Mouse (Mus musculus) heart, postnatal 0 days (tissue): ENCODE data around the gene Pmfbp1.

Experiments used
- CTCF ChIP-seq: IDR thresholded peaks from 2 replicates; pipeline ENCODE4 v1.5.1; 2016; ENCODE audit warnings: antibody characterized with exemption, control low read depth, low read depth
- EP300 ChIP-seq: IDR thresholded peaks from 2 replicates; pipeline ENCODE4 v1.6.1; 2016; ENCODE audit warnings: antibody characterized with exemption, low read depth

- TF ChIP-seq CTCF (no peak), EP300 (no peak)
These were observed 3.6 kb downstream of the Pmfbp1 start for GRCm38 (mm10) chr8:109497431-109497830.
